Mouse (Mus musculus): ENCODE measurements around the gene Galr3.
A peak's percentile ranks its signal among the peaks of the same experiment; 100 is the strongest.
"Not testable (repeated sequence)": the region's sequence is repeated elsewhere in the genome, so short reads cannot be mapped to it uniquely, and the experiment has no call there.

The Galr3 gene

GRCm38 (mm10) chr15:79026511-79027290 lies 15.0 kb upstream of the Galr3 start:
- no peak for DNase-seq (ENCODE audit: extremely low spot score)

GRCm38 (mm10) chr15:79027291-79028205 lies 14.1 kb upstream of the Galr3 start:
- DNase-seq (ENCODE audit: extremely low spot score), result peak; percentile 59

GRCm38 (mm10) chr15:79028237-79028738 lies 13.4 kb upstream of the Galr3 start, which contains the start of gene H1f0:
TSS of gene H1f0 (plus strand) at chr15:79028450.
- DNase-seq (ENCODE audit: extremely low spot score), result peak; percentile 98

GRCm38 (mm10) chr15:79028823-79029484 lies 12.7 kb upstream of the Galr3 start:
- no peak for DNase-seq (ENCODE audit: extremely low spot score)

- DNase-seq (ENCODE audit: extremely low spot score), result peak; percentile 48
Observed at GRCm38 (mm10) chr15:79029519-79030241, 12.0 kb upstream of the Galr3 start.

GRCm38 (mm10) chr15:79030551-79031435 lies 10.9 kb upstream of the Galr3 start:
- DNase-seq (ENCODE audit: extremely low spot score), result peak; percentile 90

GRCm38 (mm10) chr15:79031908-79032307 lies 9.8 kb upstream of the Galr3 start:
- not testable (repeated sequence) for DNase-seq (ENCODE audit: extremely low spot score)

- peak; percentile 73 for DNase-seq (ENCODE audit: extremely low spot score)
Observed at GRCm38 (mm10) chr15:79037913-79038328, 3.8 kb upstream of the Galr3 start.

- DNase-seq (ENCODE audit: extremely low spot score), result no peak
Observed at GRCm38 (mm10) chr15:79038331-79038730, 3.4 kb upstream of the Galr3 start.

- peak; percentile 72 for DNase-seq (ENCODE audit: extremely low spot score)
Observed at GRCm38 (mm10) chr15:79038853-79039252, 2.8 kb upstream of the Galr3 start.

- DNase-seq (ENCODE audit: extremely low spot score), result no peak
Observed at GRCm38 (mm10) chr15:79040501-79041416, 926 bp upstream of the Galr3 start.

GRCm38 (mm10) chr15:79042721-79043491 lies 1.2 kb downstream of the Galr3 start:
- peak; percentile 41 for DNase-seq (ENCODE audit: extremely low spot score)

- peak; percentile 42 for DNase-seq (ENCODE audit: extremely low spot score)
Observed at GRCm38 (mm10) chr15:79044837-79045236, 3.2 kb downstream of the Galr3 start.

GRCm38 (mm10) chr15:79048186-79048585 lies 6.5 kb downstream of the Galr3 start:
- DNase-seq (ENCODE audit: extremely low spot score), result no peak

GRCm38 (mm10) chr15:79050160-79050845 lies 8.6 kb downstream of the Galr3 start:
- DNase-seq (ENCODE audit: extremely low spot score), result no peak

GRCm38 (mm10) chr15:79050964-79051363 lies 9.3 kb downstream of the Galr3 start:
- DNase-seq (ENCODE audit: extremely low spot score), result no peak

All from embryo, embryonic 9.5 days (tissue).